Mouse (Mus musculus) lung, adult 18-20 months (tissue): ENCODE data around the gene Klhl40.
A peak's percentile ranks its signal among the peaks of the same experiment; 100 is the strongest.

Source experiments
- DNase-seq, 2 experiments: peaks; one replicate each; pipeline ENCODE4 v3.0.0; 2022; ENCODE audit warnings: mixed read lengths in 2 of 2

Klhl40 gene

GRCm38 (mm10) chr9:121828314-121828713 is 50.9 kb downstream of the Klhl40 start:
- DNase-seq, result no peak

DNA sequence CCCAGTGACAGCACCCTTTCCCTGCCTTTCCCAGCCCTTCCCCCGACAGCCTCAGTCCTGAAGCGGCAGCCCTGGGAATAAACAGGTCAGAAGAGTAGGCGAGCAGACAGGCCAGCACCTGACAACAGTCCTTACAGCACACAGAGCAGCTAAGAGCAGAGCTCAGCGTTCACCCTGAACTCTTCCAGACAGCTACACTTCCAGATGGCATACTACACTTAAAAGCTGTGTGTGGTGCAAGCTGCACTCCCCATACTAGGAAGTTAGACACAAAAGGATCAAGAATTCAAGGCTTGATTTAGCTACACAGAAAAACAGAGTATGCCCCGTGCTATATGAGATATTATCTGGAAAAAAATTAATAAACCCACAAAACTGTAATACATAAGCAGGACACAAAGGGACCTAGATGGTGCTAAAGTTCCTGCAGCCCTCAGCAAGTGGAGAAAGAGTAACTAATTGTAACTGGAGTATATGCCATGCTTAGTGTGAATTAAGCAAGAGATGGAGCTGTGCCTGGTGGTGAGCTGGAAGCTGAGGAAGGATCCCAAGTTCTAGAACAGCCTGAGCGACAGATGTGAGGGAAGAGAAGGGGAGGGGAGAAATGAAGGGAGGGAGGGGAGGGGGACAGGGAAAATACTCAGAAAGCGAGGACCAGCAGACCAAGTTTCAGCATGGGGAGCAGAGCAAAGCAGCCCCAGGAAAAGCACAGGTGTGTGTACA is 52.0 kb downstream of the Klhl40 start:
- no peak for DNase-seq

GRCm38 (mm10) chr9:121830243-121830955 is 53.0 kb downstream of the Klhl40 start:
- DNase-seq, result peak; percentile 23 to 62

DNA sequence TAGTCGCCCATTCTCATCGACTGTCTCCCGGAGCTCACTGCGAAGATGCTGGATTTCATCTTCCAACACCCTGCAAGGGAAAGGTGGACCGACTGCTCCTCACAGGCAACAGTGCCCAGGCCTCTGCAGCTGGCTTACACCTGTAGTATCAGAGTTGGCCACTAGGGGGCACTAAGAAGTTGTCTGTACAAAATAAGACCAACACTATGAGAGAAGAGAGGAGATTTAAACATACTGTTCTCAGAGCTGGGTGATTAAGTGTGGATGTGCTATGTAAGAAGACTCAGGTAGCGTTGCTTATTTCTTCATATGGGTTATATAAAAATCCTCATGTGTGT is 53.5 kb downstream of the Klhl40 start:
- DNase-seq, result peak; percentile 60 to 77
